Mouse (Mus musculus) layer of hippocampus, adult 6 months (tissue): ENCODE results near the gene Borcs6. TPM values are rescaled to one million over a fixed set of nuclear protein-coding genes. Genes with fewer than 3 reads are reported as not detected.

Experiments
- long read RNA-seq, 2 experiments: library from polyadenylated mRNA; unstranded; transcript quantifications; one replicate each; pipeline ENCODE4 v2.0.0; 2019 to 2020
- polyA plus RNA-seq: library from polyadenylated mRNA; unstranded; fragments of <200 nt; fragmentation: Nextera tagmentation; gene quantifications from 2 replicates; pipeline ENCODE4 v1.2.3, GENCODE M21; 2021

Borcs6 gene
- polyA plus RNA-seq: 11.4 and 13.2 TPM in 2 replicates
- long read RNA-seq, experiment 1, transcript Borcs6-201 (1 exons, 1,862 nt): major isoform, 53 of 53 reads
- long read RNA-seq, experiment 1, partial matches to known transcripts: 0 of 53 reads
- long read RNA-seq, experiment 1, other reads (novel, unspliced or antisense): 0 of 53 reads
- long read RNA-seq, experiment 2, transcript Borcs6-201 (1 exons, 1,862 nt): major isoform, 134 of 134 reads
- long read RNA-seq, experiment 2, partial matches to known transcripts: 0 of 134 reads
- long read RNA-seq, experiment 2, other reads (novel, unspliced or antisense): 0 of 134 reads

GRCm38 (mm10) chr11:69059357-69059974 lies at the start of gene Borcs6:
Gene Borcs6 (plus strand): TSS chr11:69059717.

GRCm38 (mm10) chr11:69015644-69016441 lies 43.7 kb upstream of the Borcs6 start, which contains the start of gene Ctc1:
Gene Ctc1 (plus strand): TSS chr11:69015911.

GRCm38 (mm10) chr11:69045531-69046394 lies 13.8 kb upstream of the Borcs6 start, which contains the start of gene Aurkb:
Gene Aurkb (plus strand): TSS chr11:69045647.

GRCm38 (mm10) chr11:69070590-69071222 lies 11.2 kb downstream of the Borcs6 start, which contains the start of gene Tmem107:
Gene Tmem107 (plus strand): TSS chr11:69070806.

GRCm38 (mm10) chr11:69088103-69088855 lies 28.8 kb downstream of the Borcs6 start, which contains the start of gene Vamp2:
Gene Vamp2 (plus strand): TSS chr11:69088490.

GRCm38 (mm10) chr11:69094697-69095429 lies 35.3 kb downstream of the Borcs6 start, which contains the start of gene Per1:
Gene Per1 (plus strand): TSS chr11:69095217.

Other genes with a start within 250 kb of the Borcs6 start
- 71.2 and 71.4 TPM in 2 replicates for gene Ndel1, start 187.9 kb upstream of the Borcs6 start, polyA plus RNA-seq
- not detected in 2 replicates for gene Rnf222, start 171.2 kb upstream of the Borcs6 start, polyA plus RNA-seq
- 3,357 and 3,616 TPM in 2 replicates for gene Rpl26, start 158.1 kb upstream of the Borcs6 start, polyA plus RNA-seq
- not detected in 2 replicates for gene Odf4, start 132.6 kb upstream of the Borcs6 start, polyA plus RNA-seq
- gene Arhgef15, start 102.2 kb upstream of the Borcs6 start, polyA plus RNA-seq: 2.4 TPM in 2 replicates
- gene Slc25a35, start 91.6 kb upstream of the Borcs6 start, polyA plus RNA-seq: 1.9 and 2.4 TPM in 2 replicates
- 25.3 and 26.8 TPM in 2 replicates for gene Rangrf, start 84.5 kb upstream of the Borcs6 start, polyA plus RNA-seq
- 8.4 and 21.6 TPM in 2 replicates for gene Pfas, start 51.3 kb upstream of the Borcs6 start, polyA plus RNA-seq
- 16.8 and 19.8 TPM in 2 replicates for gene Ctc1, start 43.8 kb upstream of the Borcs6 start, polyA plus RNA-seq
- gene Aurkb, start 14.1 kb upstream of the Borcs6 start, polyA plus RNA-seq: 0.54 TPM in 2 replicates
- 40.3 and 42.2 TPM in 2 replicates for gene Tmem107, start 11.1 kb downstream of the Borcs6 start, polyA plus RNA-seq
- 412 and 583 TPM in 2 replicates for gene Vamp2, start 28.8 kb downstream of the Borcs6 start, polyA plus RNA-seq
- gene Per1, start 35.5 kb downstream of the Borcs6 start, polyA plus RNA-seq: 30.5 and 39.5 TPM in 2 replicates
- 0.53 and 0.58 TPM in 2 replicates for gene Hes7, start 60.7 kb downstream of the Borcs6 start, polyA plus RNA-seq
- 0.84 and 0.90 TPM in 2 replicates for gene 9130213A22Rik, start 62.9 kb downstream of the Borcs6 start, polyA plus RNA-seq
- gene Aloxe3, start 66.2 kb downstream of the Borcs6 start, polyA plus RNA-seq: 5.9 and 8.6 TPM in 2 replicates
- gene Alox12b, start 97.3 kb downstream of the Borcs6 start, polyA plus RNA-seq: 2.7 and 2.8 TPM in 2 replicates
- gene Alox8, start 138.1 kb downstream of the Borcs6 start, polyA plus RNA-seq: 3.5 and 5.1 TPM in 2 replicates
- 0.44 and 0.55 TPM in 2 replicates for gene Gucy2e, start 177.3 kb downstream of the Borcs6 start, polyA plus RNA-seq